Mouse (Mus musculus): ENCODE data around the gene Usp48.

Gene Usp48

DNA sequence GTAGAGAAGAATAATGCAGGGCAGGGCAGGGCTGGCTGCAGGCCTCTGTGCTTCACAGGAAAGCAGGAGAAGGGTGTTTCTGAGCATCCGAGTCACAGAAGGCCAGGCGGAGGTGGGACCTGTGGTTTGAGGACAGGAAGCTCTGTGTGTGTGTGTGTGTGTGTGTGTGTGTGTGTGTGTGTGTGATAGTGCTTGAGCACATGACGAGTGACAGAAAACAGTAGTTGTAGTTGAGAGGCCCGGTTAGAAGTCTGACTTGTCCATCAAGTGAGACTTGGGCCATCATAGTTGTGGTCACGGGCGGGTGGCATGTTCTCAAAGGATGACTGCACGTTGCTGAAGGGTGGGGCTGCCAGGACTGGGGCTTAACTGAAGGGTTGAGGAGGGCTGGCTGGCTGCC is 16.1 kb downstream of the Usp48 start:
- no peak for DNase-seq (ENCODE audit: low spot score in 2 of 2)

DNA sequence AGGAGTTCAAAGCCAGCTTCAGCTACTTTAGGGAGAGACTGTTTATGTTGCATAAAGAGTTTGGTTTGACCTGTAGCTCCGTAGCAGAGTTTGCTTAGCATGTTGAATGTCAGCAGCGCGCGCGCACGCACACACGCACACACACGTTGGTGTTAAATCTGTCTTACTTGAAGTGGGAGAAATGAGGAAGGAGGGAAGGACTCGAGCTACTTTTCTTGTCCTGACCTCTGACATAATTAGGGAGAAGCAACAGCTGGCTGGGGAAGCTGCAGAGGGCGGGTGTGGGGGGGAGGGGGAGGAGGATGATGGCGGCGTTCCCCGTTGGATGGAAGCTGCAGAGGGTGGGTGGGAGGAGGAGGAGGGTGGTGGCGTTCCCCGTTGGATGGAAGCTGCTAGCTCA is 16.7 kb downstream of the Usp48 start:
- DNase-seq (ENCODE audit: low spot score in 2 of 2), result no peak

DNA sequence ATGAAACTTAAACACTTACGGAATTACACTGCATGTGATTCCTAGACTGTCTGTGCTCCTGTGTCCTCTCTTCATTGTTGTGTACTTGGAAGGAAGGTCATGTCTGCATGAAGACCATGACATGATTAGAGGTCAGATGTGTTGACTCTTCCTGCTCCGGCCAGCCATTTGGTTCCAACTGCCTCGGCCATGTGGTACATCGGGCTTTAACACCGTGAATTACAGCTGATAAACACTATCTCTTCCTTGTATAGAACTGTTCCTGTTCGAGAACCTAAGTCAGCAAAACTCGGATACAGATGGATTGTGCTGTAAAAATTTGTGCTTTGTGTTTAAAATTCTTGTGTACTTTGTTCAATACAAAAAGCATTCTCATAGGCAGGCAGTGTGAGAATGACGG is 29.3 kb downstream of the Usp48 start:
- DNase-seq (ENCODE audit: low spot score in 2 of 2), result no peak

DNA sequence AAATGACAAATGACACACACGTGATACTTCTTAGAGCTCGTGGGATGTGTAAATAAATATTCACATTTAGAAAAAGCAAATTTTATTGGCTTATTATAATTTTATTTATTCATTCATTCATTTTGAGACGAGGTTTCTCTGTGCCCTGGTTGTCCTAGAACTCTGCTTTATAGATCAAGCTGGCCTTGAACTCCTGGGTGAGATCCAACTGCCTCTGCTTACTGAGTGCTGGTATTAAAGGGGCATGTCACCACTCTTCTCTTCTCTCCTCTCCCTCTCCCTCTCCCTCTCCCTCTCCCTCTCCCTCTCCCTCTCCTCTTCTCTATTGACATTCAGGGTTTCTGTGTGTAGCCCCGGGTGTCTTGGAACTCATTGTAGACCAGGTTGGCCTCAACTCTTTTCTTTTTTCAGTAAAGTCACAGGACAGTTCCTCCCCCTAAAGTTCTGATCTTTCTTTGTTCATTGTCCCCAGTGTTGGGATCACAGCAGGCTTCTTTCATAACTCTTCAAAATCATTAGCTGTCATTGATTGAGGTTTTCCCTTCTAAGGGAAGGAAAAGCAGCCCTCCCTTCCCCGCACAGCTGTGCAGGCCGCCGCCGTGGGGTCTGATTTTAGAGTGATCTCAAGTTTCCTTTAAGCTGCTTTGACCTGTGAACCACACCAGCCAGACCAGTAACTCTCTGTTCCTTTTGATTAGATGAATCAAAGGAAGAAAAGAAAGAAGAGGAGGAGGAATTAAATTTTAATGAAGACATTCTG is 34.1 kb downstream of the Usp48 start:
- no peak for DNase-seq (ENCODE audit: low spot score in 2 of 2)

DNA sequence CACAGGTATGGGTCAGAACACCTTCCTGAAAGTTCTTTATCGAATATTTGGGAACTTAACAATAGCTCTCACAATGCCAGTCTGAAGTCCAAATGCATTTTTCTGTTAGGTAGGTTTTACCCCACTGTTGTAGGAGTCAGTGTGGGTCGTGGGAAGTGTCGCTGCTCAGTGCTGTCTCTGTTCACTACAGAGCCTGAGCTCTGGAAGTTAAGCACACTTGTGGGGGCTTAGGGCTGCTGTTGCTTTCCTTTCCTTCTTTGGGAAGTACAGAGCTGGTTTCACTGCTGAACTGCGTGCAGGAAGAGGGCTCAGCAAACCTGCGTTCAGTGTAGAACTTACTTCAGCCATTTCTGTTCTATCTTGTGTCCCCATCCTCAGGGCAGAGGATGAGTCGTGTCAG is 34.8 kb downstream of the Usp48 start:
- DNase-seq (ENCODE audit: low spot score in 2 of 2), result no peak

DNA sequence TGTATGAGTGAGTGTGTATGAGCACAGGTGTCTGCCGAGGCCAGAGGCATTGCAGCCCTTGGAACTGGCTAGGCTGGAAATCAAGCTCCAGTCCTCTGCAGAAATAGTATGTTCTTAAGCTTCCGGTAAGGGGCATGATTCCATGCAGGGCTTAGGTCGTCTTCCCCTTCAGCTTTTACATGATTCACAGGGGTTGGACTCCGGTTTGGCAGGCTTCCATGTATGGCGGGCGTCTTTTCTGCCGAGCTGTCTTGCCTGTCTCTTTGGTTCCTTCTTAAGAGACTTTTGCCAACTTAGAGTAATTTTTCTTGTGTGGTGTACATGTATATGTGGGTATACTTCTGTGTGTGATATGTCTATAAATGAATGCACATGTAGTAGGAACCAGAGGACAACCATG is 35.8 kb downstream of the Usp48 start:
- DNase-seq (ENCODE audit: low spot score in 2 of 2), result no peak

DNA sequence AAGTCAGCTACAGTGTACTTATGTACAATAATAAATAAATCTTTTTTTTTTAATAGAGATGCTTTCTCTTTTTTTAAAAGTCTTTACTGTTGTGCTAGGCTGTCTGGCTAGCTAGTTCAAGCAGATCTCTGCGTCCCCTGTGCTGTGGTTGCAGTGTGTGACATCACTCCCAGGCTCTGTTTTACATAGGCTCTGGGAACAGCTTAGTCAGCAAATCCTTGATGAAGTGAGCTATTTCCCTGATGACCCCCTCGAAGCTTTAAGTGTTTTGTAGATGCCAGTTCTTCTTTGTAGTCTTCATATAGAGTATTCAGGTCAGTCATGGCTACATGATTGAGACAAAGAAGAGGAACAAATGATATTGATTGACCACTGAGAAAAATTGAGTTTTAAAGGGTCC is 36.6 kb downstream of the Usp48 start:
- no peak for DNase-seq (ENCODE audit: low spot score in 2 of 2)

DNA sequence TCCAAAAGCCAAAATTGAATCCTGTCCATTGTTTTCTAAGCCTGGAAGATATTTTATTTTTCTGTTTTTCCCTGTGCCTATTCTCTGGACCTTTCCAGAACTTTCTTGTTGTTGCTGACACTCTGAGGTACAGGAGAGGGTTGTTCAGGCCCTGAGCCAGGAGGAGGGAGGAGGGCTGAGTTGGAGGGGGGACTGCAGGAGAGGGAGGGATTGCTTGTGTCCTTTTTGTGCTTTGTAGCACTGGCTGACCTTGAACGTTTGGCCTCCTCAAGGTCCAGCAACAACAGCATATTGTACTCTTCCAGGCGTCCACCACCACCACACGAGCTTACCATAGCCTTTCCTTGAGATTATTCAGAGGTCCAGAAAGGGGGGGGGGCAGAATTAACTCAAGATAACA is 38.0 kb downstream of the Usp48 start:
- DNase-seq (ENCODE audit: low spot score in 2 of 2), result no peak

DNA sequence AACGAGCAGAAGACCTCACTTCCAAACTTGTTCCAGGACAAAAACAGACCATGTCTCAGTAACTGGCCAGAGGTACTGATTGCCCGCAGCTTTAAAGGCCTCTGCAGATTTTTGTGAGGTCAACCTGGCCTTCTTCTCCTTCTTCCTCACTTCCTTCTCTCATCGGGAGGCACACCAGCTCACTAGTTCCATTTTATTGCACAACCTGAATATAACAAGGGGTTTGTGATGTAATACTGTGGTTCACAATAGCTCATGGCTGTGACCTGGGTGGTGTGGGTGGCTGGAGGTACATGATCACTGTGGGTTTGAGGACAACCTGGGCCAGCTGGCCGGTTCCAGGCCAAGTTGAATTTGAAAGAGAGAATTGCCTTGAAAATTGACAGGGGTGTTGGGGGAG is 39.8 kb downstream of the Usp48 start:
- no peak for DNase-seq (ENCODE audit: low spot score in 2 of 2)

DNA sequence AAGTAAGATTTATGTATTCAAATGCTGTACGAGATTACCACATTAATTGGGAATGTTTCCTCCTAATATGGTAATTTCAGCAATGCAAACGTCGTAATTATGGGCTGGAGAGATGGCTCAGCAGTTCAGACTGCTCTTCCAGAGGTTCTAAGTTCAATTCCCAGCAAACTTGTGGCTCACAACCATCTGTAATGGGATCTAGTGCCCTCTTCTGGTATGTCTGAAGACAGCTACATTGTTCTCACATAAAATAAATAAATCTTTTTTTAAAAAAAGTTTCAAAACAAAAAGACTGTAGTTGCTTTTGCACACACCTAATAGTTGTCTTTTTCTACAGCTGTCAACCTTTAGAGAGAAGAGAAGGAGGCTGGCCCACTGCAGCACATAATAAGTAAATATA is 43.0 kb downstream of the Usp48 start:
- DNase-seq (ENCODE audit: low spot score in 2 of 2), result no peak

DNA sequence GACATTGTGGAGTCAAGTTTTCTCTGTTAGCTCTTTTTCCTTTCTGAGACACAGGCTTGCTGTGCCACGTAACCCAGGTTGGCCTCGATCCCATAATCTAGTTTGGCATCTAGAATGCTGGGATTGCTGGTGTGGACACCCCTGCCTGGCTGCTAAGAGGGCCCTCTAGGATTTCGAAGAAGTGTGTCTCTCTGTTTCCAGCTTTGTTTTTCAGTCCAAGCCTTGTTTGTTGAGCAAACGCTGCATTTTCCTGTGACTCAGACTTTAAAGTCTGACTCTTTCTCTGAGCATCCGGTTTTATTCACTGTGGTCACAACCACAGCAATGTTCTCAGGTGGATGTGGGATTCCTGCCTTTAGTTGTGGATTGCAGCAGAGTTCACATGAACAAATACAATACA is 48.0 kb downstream of the Usp48 start:
- DNase-seq (ENCODE audit: low spot score in 2 of 2), result no peak

DNA sequence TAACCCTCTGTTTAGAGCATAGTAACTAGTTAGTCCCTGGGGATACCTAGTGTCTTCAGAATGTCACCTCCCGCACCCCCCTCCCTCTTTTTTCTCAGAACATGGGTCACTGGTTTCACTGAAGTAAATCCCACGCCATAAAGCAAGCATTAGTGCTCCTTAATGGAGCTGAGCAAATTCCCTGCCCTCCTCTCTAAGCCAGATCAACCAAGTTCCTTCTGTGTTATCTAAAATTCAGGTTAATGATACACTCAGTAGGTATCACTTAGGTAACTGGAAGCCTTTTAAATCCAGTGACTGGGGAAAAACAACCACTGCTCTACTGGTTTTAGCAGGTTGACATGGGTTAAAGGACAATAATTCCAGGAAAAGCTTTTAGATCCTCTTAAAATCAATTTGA is 48.5 kb downstream of the Usp48 start:
- DNase-seq (ENCODE audit: low spot score in 2 of 2), result no peak

DNA sequence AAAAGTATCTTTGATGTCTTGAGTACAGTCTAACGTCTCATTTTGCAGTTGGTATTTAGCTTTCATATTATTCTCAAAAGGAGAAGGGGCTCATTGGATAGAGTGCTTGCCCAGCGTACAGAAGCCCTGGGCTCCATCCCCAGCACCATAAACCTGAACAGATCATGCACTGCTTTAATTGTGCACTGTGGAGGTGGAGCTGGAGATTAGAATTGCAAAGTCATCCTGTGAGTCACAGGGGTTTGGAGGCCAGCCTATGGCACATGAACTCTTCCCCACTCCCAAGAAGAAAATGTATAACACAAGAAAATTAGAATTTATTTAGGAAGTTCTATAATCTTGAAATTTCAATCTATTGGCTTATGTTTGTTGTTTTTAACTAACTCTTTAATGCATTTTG is 49.9 kb downstream of the Usp48 start:
- no peak for DNase-seq (ENCODE audit: low spot score in 2 of 2)

DNA sequence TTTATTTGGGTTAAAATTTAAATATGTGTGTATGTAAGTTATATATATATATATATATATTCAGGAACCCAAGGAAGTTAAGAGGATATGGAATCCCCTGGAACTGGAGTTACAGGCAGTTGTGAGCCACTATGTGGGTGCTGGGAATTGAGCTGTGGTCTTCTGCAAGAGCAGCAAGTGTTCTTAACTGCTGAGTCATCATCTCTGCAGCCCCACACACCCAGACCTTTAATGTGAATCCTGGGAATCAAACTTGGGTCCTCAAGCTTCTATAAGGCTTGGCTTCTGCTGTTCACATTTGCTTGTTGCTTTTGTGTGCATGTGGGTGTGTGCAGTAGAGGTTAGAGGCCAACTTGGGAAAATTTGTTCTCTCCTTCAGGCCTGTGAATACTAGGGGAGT is 52.7 kb downstream of the Usp48 start:
- no peak for DNase-seq (ENCODE audit: low spot score in 2 of 2)

DNA sequence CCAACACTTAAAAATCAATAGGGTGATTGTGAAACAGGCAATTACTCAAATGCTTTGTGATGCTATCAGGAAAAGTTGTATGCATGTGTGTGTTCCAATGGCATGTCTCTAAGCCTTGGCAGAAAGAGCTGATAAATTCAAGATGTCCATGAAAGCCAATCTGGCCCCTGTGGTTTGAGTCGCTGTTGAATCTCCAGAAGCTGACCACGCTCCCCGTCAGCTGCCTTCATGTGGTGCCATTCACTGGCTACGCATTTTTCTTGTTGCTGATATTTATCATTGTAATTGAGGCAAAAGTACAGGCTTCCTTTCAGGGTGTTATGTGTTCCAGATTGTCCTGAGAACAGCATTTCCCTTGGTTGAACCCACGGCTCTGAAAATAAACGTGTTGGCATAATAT is 54.1 kb downstream of the Usp48 start:
- no peak for DNase-seq (ENCODE audit: low spot score in 2 of 2)

DNA sequence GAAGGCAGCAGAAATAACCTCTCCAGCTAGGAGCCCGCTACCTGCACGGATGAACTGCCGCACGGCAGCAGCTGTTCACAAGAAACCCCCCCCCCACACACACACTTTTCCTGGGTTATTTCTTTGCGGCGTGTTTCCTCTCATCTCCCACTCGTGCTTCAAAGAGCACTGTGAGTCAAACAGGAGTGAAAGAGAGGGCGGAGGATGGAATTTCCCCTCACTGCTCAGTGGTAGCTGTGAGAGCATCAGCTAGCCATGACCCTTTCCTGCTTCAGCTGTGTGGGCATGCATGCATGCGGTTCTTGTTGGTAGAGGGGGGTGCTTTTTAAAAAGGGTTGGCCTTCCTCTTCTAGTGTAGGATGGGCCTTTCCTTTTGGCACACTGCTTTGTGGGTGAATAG is 54.7 kb downstream of the Usp48 start:
- no peak for DNase-seq (ENCODE audit: low spot score in 2 of 2)

DNA sequence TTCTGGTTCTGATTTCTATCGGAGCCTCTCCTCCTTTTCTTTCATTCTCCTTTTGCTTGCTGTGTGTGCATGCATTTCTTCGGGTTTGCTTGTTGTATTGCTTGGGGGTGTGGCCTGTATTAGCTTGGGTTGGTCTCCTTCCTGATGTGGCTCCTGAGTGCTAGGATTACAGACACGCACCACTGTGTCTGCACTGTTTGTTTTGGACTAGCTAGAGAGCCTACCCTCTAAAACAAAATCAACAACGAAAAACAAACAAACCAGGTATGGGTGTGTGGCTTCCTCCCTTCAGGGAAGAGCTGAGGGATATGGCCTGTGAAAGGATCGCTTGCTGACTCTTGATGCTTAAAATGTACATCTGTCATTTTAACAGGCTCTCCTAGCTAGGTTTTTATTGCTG is 57.4 kb downstream of the Usp48 start:
- no peak for DNase-seq (ENCODE audit: low spot score in 2 of 2)

DNA sequence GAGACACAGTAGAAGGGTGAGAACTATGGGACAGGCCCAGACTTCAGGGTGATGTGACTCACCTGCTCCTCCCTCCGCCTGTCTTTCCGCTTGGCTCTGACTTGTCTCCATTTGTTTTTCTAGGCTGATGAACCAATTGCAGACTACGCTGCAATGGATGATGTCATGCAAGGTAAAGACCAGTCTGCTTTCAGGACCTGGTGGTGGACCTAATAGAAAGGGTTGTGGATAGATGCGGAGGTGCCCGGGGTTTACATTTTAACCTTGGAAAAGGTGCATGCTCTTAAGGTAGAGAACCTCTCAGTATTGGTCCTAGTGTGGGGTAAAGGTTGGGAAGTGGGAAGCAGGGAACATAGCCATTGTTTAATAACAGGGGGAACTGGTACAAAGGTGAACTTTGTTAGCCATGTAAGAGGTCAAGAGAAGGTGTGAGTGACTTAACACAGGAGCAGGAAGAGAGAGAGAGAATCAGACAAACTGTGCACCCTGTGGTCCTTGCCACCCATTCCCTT is 59.3 kb downstream of the Usp48 start:
- no peak for DNase-seq (ENCODE audit: low spot score in 2 of 2)

DNA sequence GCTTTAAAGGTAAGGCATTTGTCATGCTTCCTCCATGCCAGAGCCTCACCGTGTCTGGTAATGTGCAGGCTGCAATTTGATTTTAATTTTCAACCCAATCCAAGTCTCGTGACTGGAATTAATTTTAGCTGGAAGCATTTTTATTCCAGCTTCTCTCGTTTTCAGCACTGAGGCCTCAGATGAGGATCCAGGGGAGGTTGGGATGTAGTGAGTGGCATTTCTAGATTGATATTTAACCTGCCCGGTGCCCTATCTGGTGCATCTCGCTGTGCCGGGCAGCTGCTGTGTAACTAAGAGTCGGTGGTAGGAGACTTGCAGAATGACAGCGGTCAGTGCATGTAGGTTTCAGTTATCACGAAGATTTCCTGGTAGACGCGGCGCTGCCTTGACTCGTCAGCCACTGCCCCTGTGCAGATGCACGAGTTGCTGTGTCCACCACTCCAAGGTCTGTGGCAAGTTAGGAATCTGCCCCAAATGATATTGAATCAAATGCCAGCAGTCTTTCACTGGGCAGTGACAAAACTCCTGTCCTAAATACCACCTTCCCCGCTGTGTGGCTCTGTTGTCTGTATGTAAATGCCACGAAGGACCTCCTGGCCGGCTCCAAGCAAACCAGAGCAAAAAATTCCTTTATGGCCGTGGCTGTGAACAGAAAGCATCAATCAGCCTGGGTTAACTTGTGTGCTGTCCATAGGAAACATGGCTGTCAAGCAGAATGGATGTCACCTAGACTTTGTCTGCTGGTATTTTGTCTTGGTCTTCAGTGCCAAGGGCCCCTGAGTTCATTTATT is 61.9 kb downstream of the Usp48 start:
- DNase-seq (ENCODE audit: low spot score in 2 of 2), result no peak

DNA sequence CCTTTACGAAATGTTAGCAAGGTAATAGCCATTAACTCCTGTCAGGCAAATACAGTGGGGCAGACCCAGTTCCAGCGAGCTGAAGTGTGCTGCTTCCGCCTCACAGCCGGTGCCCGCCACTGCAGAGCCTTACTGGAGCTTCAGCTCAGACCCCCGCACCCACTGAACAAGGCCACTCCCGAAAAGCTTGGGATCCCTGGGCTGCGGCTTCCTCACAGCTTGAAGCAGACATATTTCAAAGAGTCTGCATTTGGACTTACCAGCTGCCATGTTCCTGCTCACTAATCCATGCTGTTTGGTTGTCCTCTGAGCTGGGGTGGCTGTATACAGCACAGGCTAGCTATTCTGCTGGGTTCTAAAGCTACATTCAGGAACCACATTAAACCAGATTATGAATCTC is 64.1 kb downstream of the Usp48 start:
- DNase-seq (ENCODE audit: low spot score in 2 of 2), result no peak

DNA sequence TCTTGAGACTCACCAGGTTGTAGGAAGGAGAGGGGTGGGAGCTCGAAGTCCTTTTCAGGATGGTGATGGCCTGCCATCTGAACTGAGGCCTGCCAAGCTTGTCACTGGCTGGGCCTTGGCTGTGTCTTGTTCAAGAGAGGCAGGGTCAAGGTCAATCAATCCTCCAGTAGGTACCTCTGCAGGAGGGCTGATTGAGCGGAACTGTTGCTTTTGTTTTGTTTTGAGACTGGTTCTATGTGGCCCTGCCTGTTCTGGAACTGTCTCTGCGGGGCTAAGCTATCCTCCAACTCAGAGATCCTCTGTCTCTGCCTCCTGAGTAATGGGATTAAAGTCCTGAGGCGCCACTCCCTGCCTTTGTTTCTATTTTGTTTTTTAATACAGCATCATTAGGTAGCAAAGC is 66.0 kb downstream of the Usp48 start:
- DNase-seq (ENCODE audit: low spot score in 2 of 2), result no peak

DNA sequence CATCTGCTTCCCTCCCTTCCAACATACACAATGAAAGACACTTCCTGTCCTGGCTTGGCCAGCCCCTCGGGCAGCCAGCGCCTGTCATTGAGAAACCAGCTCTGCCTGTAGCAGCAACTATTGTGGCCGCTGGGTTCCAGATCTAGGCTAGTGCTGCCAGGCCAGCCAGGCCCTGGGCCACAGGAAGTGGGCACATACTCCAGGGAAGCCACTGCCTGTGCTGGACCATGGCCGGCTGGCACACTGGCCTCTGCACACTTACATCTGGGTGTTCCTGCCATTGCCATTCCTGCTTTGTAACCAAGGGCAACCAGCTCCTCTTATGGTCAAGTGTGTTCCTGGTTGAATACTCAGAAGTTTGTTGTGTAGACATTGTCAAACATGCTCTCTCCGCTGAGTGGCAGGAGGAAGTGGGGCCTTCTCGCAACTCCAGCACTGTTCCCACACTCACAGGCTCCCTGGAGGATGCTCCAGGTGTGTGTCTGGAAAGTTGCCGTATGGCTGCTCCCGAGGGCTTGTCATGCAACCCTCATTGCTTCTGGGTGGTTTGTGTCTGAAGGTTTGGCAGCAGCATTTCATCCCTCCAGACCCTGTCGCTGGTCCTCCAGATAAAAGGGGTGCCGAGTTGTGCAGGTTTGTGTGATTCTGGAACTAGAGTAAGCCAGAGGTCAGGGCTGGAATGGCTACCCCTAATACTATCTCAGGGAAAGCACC is 67.0 kb downstream of the Usp48 start:
- no peak for DNase-seq (ENCODE audit: low spot score in 2 of 2)

DNA sequence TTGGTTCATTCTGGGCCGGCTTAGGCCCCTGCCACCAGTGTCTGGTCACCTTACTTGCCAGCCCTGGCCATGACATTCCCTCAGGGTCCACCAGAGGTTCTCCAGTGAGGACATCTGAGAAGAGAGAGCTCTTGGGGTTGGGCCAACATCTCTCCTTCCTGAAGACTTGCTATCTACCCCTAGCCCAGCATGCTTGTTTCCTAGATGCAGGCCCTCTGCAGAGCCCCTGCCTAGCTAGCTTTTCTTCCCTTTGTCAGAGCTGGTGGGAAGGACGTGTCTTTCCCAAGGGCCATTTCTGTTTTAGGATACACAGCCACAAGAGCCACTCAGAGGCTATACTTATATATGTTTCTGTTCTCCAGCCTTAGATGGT is 67.5 kb downstream of the Usp48 start:
- DNase-seq (ENCODE audit: low spot score in 2 of 2), result no peak
